Mouse (Mus musculus) lung, adult 2 months (tissue): ENCODE data around the gene Plce1. TPM values are rescaled to one million over a fixed set of nuclear protein-coding genes. Genes with fewer than 3 reads are reported as not detected.
A peak's percentile ranks its signal among the peaks of the same experiment; 100 is the strongest.

ENCODE experiments used
- DNase-seq: peaks from one replicate; pipeline ENCODE4 v3.0.0; 2022
- H3K4me1 ChIP-seq: fragments of 200-500 bp; 2 replicates; pipeline ENCODE4 v1.6.1; 2011; ENCODE audit warnings: low read length; ENCODE audit not compliant: control insufficient read depth, insufficient read depth
- H3K4me3 ChIP-seq: fragments of 200-500 bp; replicated peaks from 2 replicates; pipeline ENCODE3; 2011; ENCODE audit warnings: low read depth, mild to moderate bottlenecking, control low read depth, low read length; ENCODE audit errors: extremely low read depth
- CTCF ChIP-seq: fragments of 200-500 bp; IDR thresholded peaks from 2 replicates; pipeline ENCODE4 v1.5.1; 2011; ENCODE audit warnings: mild to moderate bottlenecking, low read length, control low read depth; ENCODE audit not compliant: insufficient read depth
- POLR2A ChIP-seq: fragments of 200-500 bp; IDR thresholded peaks from 2 replicates; pipeline ENCODE4 v1.6.1; 2011; ENCODE audit warnings: low read depth, mild to moderate bottlenecking, control low read depth, low read length, borderline replicate concordance; ENCODE audit errors: extremely low read depth
- WGBS: fragments of 180-500 bp; shearing (Covaris S2); methylation state at CpG from one replicate; pipeline ENCODE4 v1.1.7; 2018; 5-methylcytosine and 5-hydroxymethylcytosine counted together
- polyA plus RNA-seq: library from polyadenylated mRNA; depleted of rRNA; stranded (reverse); fragments of >200 nt; gene quantifications from 2 replicates; pipeline ENCODE4 v1.2.3, GENCODE M21; 2012

Plce1 gene
- polyA plus RNA-seq, 1 experiment = 9.0 TPM

DNA sequence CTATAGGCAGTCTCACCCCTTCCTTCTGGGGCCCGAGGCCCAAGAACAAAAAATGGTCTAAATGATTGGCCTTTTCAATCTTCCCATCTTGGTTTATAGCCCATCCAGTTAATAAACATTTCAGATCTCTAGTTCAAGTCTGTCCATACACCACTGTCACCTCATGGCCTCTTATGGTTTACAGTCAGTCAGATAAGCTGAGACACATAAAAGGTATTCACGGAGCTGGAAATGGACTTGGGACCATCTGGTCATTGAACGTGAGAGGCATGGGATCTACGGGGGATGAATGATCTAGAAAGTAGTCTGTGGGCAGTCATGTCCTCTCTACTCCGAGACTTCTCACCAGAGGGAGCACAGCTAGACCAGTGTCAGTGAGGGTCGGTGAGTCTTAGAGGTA lies 210.6 kb downstream of the Plce1 start:
- no peak for DNase-seq
- 92% methylated on average over 6 of the region's 6 CpGs for WGBS
- Histone ChIP-seq H3K4me1 (no peaks in the 10 kb centered on the region), H3K4me3 (no peak overlapping the region)
- TF ChIP-seq CTCF (no peak), POLR2A (no peak)

DNA sequence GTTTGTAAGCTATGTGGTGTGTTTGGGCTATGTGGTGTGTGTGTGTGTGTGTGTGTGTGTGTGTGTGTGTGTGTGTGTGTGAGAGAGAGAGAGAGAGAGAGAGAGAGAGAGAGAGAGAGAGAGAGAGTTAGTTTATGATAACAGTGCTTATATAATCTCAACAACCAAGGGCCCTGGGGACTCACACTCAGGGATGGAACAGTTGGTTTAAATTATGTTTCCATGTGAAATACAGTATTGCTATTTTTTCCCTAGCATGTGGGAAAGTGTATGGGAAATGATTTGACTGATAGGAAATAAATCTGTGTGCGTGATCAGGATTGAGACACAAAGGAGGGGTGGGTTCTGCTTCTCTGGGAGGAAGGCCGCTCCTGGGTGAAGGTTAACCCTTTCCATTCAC lies 212.4 kb downstream of the Plce1 start:
- H3K4me3 ChIP-seq = no peak overlapping the region
- DNase-seq = no peak
- no peaks in the 10 kb centered on the region for H3K4me1 ChIP-seq
- no peak for TF ChIP-seq POLR2A
- TF ChIP-seq CTCF = no peak
- 47% methylated on average over 2 of the region's 2 CpGs for WGBS

DNA sequence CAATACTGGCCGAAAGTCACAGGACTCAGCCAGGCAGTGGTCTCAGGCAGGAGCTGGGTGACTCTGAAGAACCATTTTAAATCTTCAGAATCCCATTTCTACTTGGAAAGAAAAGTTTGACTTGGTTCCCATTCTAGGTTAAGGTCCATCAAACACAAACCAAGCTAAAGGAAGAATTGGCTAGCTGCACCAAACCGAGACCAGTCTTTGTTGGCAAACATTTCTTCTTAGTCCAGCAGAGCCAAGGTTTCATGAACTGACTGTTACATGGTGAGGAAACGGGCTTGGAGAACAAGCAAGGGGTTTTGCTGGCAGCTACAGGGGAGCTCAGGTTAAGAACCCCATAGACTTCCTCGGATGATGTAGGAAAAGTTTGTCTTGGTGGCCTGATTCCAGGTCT lies 212.9 kb downstream of the Plce1 start:
- Histone ChIP-seq H3K4me3 (no peak overlapping the region), H3K4me1 (no peaks in the 10 kb centered on the region)
- DNase-seq = no peak
- TF ChIP-seq CTCF (no peak), POLR2A (no peak)
- WGBS = 74% methylated on average over 4 of the region's 4 CpGs

DNA sequence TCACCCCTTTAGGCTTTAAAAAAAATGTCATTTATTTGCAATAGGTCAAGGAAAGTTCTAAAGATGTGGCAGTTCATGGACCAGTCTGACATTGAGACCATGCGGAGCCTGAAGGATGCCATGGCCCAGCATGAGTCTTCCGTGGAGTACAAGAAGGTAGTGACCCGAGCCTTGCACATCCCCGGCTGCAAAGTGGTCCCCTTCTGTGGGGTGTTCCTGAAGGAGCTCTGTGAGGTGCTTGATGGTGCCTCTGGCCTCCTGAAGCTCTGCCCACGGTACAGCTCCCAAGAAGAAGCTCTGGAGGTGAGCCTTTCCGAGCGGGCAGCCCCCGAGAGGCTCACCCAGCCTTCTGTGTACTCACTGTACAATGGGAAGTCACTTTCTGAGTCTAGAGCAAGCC lies 220.9 kb downstream of the Plce1 start:
- H3K4me1 ChIP-seq = no peaks in the 10 kb centered on the region
- TF ChIP-seq POLR2A (no peak), CTCF (no peak)
- no peak for DNase-seq
- 94% methylated on average over 8 of the region's 8 CpGs for WGBS
- H3K4me3 ChIP-seq = no peak overlapping the region

DNA sequence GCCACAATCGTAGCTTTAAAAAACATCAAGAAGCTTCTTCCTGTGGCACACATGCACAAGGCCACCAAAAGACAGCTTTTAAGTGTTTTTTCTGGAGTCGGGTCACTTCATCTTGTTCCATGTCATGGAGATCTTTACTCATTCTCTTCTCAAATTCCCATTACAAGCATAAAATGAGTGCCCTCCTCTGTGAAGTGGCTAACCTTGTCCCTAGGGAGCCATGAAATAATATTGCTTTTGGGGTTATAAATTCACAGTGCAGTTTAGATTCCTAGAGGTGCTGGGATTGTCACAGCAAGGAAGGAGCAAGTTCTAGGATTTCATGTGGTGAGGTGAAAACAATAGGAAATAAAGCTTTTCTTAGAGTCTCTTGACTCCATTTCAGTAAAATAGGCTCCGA lies 223.8 kb downstream of the Plce1 start:
- DNase-seq = no peak
- 74% methylated on average over 3 of the region's 3 CpGs for WGBS
- TF ChIP-seq CTCF (no peak), POLR2A (no peak)
- no peaks in the 10 kb centered on the region for H3K4me1 ChIP-seq
- H3K4me3 ChIP-seq = no peak overlapping the region

DNA sequence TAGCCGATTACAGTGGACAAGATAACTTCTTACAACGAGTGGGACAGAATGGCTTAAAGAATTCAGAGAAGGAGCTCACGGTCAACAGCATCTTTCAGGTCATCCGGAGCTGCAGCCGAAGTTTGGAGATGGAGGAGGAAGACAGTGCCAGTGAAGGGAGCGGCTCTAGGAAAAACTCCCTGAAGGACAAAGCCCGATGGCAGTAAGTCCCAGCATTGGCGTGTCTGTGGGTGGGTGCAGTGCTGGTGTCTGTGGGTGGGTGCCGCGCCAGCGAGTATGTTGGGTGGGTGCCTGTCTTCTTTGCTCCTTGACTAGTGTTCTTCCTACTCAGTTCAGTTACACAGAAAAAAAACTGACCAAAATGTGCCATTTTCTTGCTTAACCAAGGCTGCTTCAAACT lies 224.3 kb downstream of the Plce1 start:
- H3K4me1 ChIP-seq = no peaks in the 10 kb centered on the region
- TF ChIP-seq POLR2A = no peak
- WGBS = 90% methylated on average over 11 of the region's 11 CpGs
- no peak for DNase-seq
- no peak overlapping the region for H3K4me3 ChIP-seq

DNA sequence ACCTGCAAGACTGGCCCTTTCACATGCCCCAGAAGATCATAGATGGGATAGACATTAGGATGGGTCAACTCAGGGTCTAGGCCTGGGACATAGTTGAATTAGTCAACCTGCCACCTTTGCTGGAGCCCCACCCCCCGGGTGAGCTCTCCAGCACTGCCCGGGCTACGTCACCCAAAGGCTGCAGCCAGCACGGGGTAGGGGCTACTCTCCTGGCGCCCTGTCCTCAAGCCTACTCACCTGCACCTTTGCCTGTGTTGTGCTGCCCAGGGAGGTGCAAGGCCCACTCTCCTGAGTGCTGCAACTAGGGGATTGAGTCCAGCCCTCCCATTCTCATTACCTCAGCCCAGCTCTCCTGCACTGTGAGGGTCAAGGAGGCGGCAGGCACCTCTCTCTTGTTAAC lies 225.5 kb downstream of the Plce1 start:
- Histone ChIP-seq H3K4me3 (no peak overlapping the region), H3K4me1 (no peaks in the 10 kb centered on the region)
- TF ChIP-seq POLR2A (no peak), CTCF (no peak)
- WGBS = 85% methylated on average over 6 of the region's 6 CpGs
- no peak for DNase-seq

DNA sequence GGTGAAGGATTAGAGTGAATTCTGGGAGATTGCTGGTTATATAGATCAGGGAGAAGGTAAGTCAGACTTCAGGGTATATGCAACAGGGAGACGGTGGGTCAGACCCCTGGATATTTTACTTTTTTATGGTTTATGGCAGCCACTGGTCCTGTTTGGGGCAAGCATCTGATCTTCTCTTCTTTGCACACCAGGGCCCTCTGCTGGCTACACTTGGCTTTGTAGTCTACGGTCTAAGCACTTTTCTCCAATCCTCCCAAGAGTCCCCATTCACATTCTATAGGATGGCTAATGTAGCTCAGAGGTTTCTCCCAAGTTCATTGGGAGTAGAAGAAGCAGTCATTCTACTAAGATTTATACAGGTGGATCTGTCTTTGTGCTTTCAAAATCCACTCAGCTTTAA lies 228.5 kb downstream of the Plce1 start:
- WGBS = 86% methylated on average over 2 of the region's 2 CpGs
- H3K4me1 ChIP-seq = no peaks in the 10 kb centered on the region
- no peak overlapping the region for H3K4me3 ChIP-seq
- no peak for TF ChIP-seq POLR2A
- 0 out of 2 replicates have a peak, but pooled peaks have one; percentile 18 for TF ChIP-seq CTCF
- peak; percentile 20 for DNase-seq

DNA sequence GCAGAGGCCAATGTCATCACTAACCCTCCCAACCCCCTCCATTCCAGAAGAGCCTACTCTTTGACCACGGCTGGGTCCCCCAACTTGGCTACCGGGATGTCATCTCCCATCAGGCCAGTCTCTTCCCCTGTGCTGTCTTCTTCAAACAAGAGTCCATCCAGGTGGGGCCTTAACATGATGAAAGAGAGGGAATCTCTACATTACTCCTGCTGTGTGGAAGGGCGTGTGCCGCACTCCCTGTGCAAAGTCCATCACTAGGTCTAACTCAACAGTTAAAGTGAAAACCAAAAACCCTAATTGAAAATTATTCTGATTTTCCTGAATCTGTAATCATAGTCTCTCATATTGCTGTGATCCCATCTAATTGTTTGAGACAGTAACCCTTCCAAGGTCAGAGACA lies 240.9 kb downstream of the Plce1 start:
- Histone ChIP-seq H3K4me1 (no peaks in the 10 kb centered on the region), H3K4me3 (no peak overlapping the region)
- TF ChIP-seq POLR2A (no peak), CTCF (no peak)
- WGBS = 88% methylated on average over 4 of the region's 4 CpGs
- DNase-seq = no peak

DNA sequence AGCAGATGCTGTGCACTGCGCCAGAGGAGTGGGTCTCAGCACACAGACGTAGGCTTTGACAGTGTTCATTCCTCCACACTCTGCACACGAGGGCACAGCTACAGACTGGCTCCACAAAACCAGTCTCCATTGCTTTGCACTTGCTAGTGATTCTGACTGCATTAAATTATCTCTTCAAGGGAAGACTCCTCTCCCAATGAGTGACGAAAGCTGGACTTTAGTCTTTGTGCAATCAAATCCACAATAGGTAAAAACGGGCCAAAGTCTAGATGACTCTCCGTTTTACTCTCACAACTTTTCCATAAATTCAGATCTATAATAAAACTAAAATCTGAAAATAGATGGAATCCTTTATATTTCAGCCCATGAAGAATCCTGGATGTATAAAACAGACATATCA lies 242.1 kb downstream of the Plce1 start:
- Histone ChIP-seq H3K4me1 (no peaks in the 10 kb centered on the region), H3K4me3 (no peak overlapping the region)
- 86% methylated on average over 6 of the region's 6 CpGs for WGBS
- TF ChIP-seq CTCF = no peak
- no peak for TF ChIP-seq POLR2A
- DNase-seq = no peak

DNA sequence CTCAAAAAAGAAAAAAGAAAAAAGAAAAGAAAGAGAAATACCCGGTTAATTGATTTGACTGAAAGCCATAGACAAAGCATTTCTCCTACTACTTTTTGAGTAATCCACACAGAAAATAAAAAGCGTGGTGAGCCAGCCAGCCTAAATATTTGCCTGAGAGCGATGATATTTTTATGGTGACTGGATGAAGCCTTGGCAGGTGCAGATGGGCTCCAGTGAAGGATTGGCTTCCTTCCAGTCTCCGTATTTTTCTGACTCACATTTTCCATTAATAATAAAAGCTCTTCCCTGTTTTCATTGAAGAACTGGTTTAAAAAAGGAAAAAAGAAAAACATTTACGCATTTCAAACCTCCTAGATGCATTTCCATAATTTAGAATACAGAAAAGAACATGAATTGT lies 243.1 kb downstream of the Plce1 start:
- TF ChIP-seq CTCF (no peak), POLR2A (no peak)
- no peak for DNase-seq
- no peaks in the 10 kb centered on the region for H3K4me1 ChIP-seq
- no peak overlapping the region for H3K4me3 ChIP-seq
- WGBS = 60% methylated on average over 5 of the region's 5 CpGs
